Mouse (Mus musculus) C2C12 (cell line): ENCODE results near the gene Slu7.

Source experiments
- CEBPB ChIP-seq: IDR thresholded peaks from one replicate; pipeline ENCODE4 v1.6.1; 2011; ENCODE audit warnings: low read depth, mild to moderate bottlenecking, control low read depth, moderate library complexity
- CTCF ChIP-seq: IDR thresholded peaks from one replicate; pipeline ENCODE4 v1.5.1; 2011; ENCODE audit not compliant: control insufficient read depth, insufficient read depth, insufficient read length
- MAX ChIP-seq: IDR thresholded peaks from one replicate; pipeline ENCODE4 v1.6.1; 2011; ENCODE audit warnings: mild to moderate bottlenecking, control low read depth
- MYOD1 ChIP-seq: IDR thresholded peaks from one replicate; pipeline ENCODE4 v1.6.1; 2011; ENCODE audit warnings: low read depth; ENCODE audit not compliant: control insufficient read depth, insufficient read length
- MYOG ChIP-seq: IDR thresholded peaks from one replicate; pipeline ENCODE4 v1.6.1; 2011; ENCODE audit not compliant: control insufficient read depth, insufficient read length; ENCODE audit errors: extremely low read depth
- USF1 ChIP-seq: IDR thresholded peaks from one replicate; pipeline ENCODE4 v1.6.1; 2011; ENCODE audit warnings: low read depth, mild to moderate bottlenecking, control low read depth, moderate library complexity

DNA sequence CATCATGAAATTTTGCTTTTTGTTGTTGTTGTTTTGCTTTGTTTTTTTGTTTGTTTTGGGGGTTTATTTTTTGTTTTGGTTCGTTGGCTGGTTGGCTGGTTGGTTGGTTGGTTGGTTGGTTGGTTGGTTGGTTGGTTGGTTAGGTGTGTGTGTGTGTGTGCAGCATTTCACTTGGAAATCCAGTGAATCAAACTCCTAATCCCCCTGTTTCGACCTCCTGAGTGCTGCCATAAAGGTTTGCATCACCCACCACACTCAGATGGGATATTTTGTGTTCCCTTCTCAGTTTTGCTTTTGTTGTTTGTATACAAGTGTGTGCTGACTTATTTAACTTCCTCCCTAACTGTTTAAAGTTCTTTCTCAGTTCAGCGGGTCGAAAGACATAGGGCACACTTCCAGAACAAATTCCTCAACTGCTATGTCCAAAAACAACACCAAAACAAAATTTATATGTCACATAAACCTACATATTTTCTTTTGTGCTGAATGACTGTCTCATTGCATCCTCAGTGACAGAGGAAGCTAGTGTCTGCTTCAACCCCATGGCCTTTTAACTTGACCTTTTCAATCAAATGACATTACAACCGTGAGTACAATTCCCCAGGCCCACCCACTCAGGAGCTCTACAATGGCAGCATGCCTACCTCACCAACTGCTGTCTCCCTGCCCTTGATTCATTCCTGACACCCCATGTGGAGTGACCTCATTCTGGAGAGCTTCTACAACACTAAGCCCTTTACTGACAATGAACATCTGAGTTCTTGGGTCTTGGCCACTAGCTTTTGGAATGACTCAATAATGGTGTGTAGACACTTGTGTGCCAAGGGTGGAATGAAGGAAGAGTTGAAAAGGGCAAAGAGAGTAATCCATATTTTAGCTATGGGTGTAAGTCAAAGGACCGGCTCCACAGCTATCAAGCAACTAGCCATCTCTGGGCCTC is 37.6 kb downstream of the Slu7 start:
- TF ChIP-seq CTCF (no peak), MAX (no peak), USF1 (no peak), MYOD1 (no peak), MYOG (no peak), CEBPB (no peak)
